Mouse (Mus musculus) ES-E14 (cell line): Measurements from ENCODE around the gene Dhx36. TPM values are rescaled to one million over a fixed set of nuclear protein-coding genes. Genes with fewer than 3 reads are reported as not detected.

Source experiments
- DNase-seq: peaks from one replicate; pipeline ENCODE4 v3.0.0-alpha.2; 2013; ENCODE audit warnings: low read depth, low spot score
- H3K27ac ChIP-seq: 2 replicates; pipeline ENCODE4 v1.5.1; 2012; ENCODE audit warnings: low read depth, mild to moderate bottlenecking, low read length, moderate library complexity, mixed read lengths; ENCODE audit not compliant: poor library complexity, insufficient read depth, severe bottlenecking
- H3K36me3 ChIP-seq: 2 replicates; pipeline ENCODE4 v1.6.1; 2012; ENCODE audit warnings: mild to moderate bottlenecking, low read length, moderate library complexity, mixed read lengths; ENCODE audit not compliant: control insufficient read depth, poor library complexity, insufficient read depth, severe bottlenecking
- H3K4me1 ChIP-seq, 2 experiments: fragments of 150-350 bp in 1 of 2; sonication (generic) in 1 of 2; 2 replicates each; pipeline ENCODE4 v1.6.1; 2012; ENCODE audit warnings: low read length in 2 of 2, mild to moderate bottlenecking in 1 of 2, mixed read lengths in 1 of 2; ENCODE audit not compliant: control insufficient read depth in 2 of 2, insufficient read depth in 2 of 2, poor library complexity in 1 of 2
- H3K4me3 ChIP-seq, 2 experiments: fragments of 150-350 bp in 1 of 2; sonication (generic) in 1 of 2; 2 replicates each; pipeline ENCODE4 v1.5.1; 2012; ENCODE audit warnings: low read length in 2 of 2, low read depth in 1 of 2, mild to moderate bottlenecking in 1 of 2, mixed read lengths in 1 of 2; ENCODE audit not compliant: insufficient read depth in 1 of 2, poor library complexity in 1 of 2, severe bottlenecking in 1 of 2
- H3K9ac ChIP-seq: 2 replicates; pipeline ENCODE4 v1.6.1; 2012; ENCODE audit warnings: low read depth, mild to moderate bottlenecking, low read length, mixed read lengths; ENCODE audit not compliant: poor library complexity, insufficient read depth, severe bottlenecking
- H3K9me3 ChIP-seq: fragments of 150-350 bp; sonication (generic); 2 replicates; pipeline ENCODE4 v1.6.1; 2012; ENCODE audit warnings: low read depth, mild to moderate bottlenecking, low read length; ENCODE audit not compliant: control insufficient read depth, insufficient read depth
- CHD2 ChIP-seq: IDR thresholded peaks from 2 replicates; pipeline ENCODE4 v1.6.1; 2014; ENCODE audit warnings: mild to moderate bottlenecking, low read depth, low read length, inconsistent platforms
- HCFC1 ChIP-seq: IDR thresholded peaks from 2 replicates; pipeline ENCODE4 v1.6.1; 2012; ENCODE audit warnings: low read length, inconsistent platforms, borderline replicate concordance; ENCODE audit not compliant: insufficient read depth
- MAFK ChIP-seq: IDR thresholded peaks from 2 replicates; pipeline ENCODE4 v1.6.1; 2014; ENCODE audit warnings: mild to moderate bottlenecking, low read depth, low read length, inconsistent platforms; ENCODE audit not compliant: insufficient read depth
- ZC3H11A ChIP-seq: IDR thresholded peaks from 2 replicates; pipeline ENCODE4 v1.6.1; 2012; ENCODE audit warnings: low read depth, mild to moderate bottlenecking, inconsistent platforms, low read length, borderline replicate concordance
- ZNF384 ChIP-seq: IDR thresholded peaks from 2 replicates; pipeline ENCODE4 v1.6.1; 2012; ENCODE audit warnings: low read depth, low read length, inconsistent platforms
- in situ Hi-C, 2 experiments: fragments of 600-800 bp; cut with MboI; formaldehyde crosslinking; loops; one replicate each; pipeline ENCODE4 v1.15.1; 2025; ENCODE audit warnings: low sequenced_read_pairs in 2 of 2, inconsistent platforms in 1 of 2; ENCODE audit not compliant: unreplicated experiment in 2 of 2
- total RNA-seq: library from RNA; depleted of rRNA; stranded (reverse); fragments of 300-350 nt; gene quantifications from 2 replicates; pipeline ENCODE4 v1.2.3, GENCODE M21; 2012

The Dhx36 gene
- total RNA-seq, 1 experiment = 37.8 TPM

- no peaks in the 10 kb centered on the region for H3K9me3 ChIP-seq
- H3K4me3 ChIP-seq = peak overlapping the region; percentile 90 to 92
- no peak overlapping the region for H3K27ac ChIP-seq
- no peak for TF ChIP-seq HCFC1
- TF ChIP-seq ZNF384 = no peak
- TF ChIP-seq MAFK = no peak
- TF ChIP-seq CHD2 = no peak
- in situ Hi-C loops = no loop called here
- H3K4me1 ChIP-seq = no peaks in the 10 kb centered on the region; a peak in 1 of 4 replicates
- peak overlapping the region; percentile 42; the same call in 1 of the 2 replicates for H3K9ac ChIP-seq
- H3K36me3 ChIP-seq = no peaks in the 10 kb centered on the region; the same call in 1 of the 2 replicates
- DNase-seq = no peak
Observed at GRCm38 (mm10) chr3:62505166-62505900, 1.5 kb downstream of the Dhx36 start.

GRCm38 (mm10) chr3:62499327-62499726 is 7.5 kb downstream of the Dhx36 start:
- no peak for TF ChIP-seq ZC3H11A
- TF ChIP-seq HCFC1 = no peak
- TF ChIP-seq CHD2 = no peak
- no peak for TF ChIP-seq MAFK
- TF ChIP-seq ZNF384 = no peak
- no peak overlapping the region for H3K27ac ChIP-seq
- H3K4me3 ChIP-seq = no peak overlapping the region
- no peak overlapping the region for H3K9ac ChIP-seq
- H3K4me1 ChIP-seq = no peaks in the 10 kb centered on the region
- DNase-seq = no peak
- peaks cover 4% of the 10 kb centered on the region for H3K36me3 ChIP-seq
- H3K9me3 ChIP-seq = no peaks in the 10 kb centered on the region
- in situ Hi-C loops = loop anchor here (25.0 kb wide), 1 partner anchor 1488 kb away; the partner anchor contains the start of gene Gmps (in 2 of the 2)

DNA sequence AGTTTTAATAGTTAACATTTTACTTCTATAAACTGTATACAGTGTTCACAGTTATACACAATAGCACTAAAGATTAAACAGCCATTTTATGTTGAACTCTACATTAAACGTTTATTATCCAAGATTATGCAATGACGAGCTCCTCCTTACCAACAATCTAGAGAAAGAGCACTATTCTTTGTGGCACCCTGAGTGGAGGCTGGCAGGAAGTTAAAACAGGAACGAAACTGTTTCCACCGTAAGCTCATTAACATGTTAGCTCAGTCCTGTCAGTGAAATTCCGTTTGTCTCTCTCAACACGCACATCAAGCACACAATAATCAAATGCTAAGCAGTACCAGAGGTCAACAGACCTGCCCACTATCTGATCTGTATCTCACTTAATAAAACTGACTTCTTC is 14.2 kb downstream of the Dhx36 start:
- in situ Hi-C loops = loop anchor here (25.0 kb wide), 1 partner anchor 1495 kb away; the partner anchor contains the start of gene Gmps (in 2 of the 2)
- TF ChIP-seq HCFC1 (no peak), MAFK (no peak), ZC3H11A (no peak), CHD2 (no peak), ZNF384 (no peak)
- Histone ChIP-seq H3K4me1 (no peaks in the 10 kb centered on the region), H3K9me3 (no peaks in the 10 kb centered on the region), H3K4me3 (no peak overlapping the region), H3K36me3 (peaks cover 5% of the 10 kb centered on the region; the same call in 1 of the 2 replicates), H3K27ac (no peak overlapping the region), H3K9ac (no peak overlapping the region)
- DNase-seq = no peak

DNA sequence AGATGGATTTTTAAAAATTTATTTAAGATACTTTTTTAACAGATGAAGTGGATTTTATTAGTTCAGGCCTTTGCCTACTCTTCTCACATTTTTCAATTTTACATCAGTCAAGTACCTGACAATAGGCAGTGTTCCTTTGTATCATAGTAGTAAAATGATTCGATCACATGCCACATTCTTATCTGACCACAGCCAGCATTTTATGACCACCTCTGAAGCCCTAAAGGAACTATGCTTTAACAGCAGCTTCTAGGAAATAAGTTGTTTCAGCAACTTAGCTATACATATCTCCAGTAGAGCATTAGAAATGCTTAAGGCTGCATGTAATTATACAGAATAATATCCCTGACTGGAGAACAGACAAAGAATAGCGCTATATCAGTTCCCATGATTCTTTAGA is 22.5 kb downstream of the Dhx36 start:
- in situ Hi-C loops = loop anchor here (25.0 kb wide), 1 partner anchor 1503 kb away; the partner anchor contains the start of gene Gmps (in 2 of the 2)
- no peak for DNase-seq
- Histone ChIP-seq H3K4me3 (no peak overlapping the region), H3K27ac (no peak overlapping the region), H3K9me3 (no peaks in the 10 kb centered on the region), H3K36me3 (peaks cover 10% of the 10 kb centered on the region), H3K4me1 (no peaks in the 10 kb centered on the region), H3K9ac (no peak overlapping the region)
- TF ChIP-seq ZC3H11A = no peak
- no peak for TF ChIP-seq ZNF384
- TF ChIP-seq CHD2 = no peak
- no peak for TF ChIP-seq MAFK
- no peak for TF ChIP-seq HCFC1
